Mouse (Mus musculus): Measurements from ENCODE around the gene Speg. TPM values are rescaled to one million over a fixed set of nuclear protein-coding genes. Genes with fewer than 3 reads are reported as not detected.

Gene Speg
- polyA plus RNA-seq, 1 experiment from 2014 or later = 20.8 TPM

DNA sequence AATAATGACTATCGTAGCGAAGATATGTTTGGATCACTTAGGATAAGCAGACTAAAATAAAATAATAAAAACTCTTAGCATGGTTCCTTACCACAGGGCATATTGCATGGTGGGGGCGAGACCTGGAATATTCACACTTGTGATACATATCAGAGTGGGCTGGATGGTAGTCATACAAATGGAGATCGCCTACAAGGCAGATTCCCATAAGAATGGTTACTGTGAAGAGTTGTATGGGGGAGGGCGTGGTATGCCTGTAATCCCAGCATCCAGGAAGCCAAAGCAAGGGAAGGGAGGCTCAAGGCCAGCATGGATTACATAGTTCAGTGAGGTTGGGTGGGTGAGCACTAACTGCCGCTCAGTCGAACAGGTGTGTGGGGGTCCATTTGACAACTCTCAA lies 105.6 kb downstream of the Speg start:
- ATAC-seq = no peak
- 81% methylated on average over 7 of the region's 7 CpGs for WGBS
- Histone ChIP-seq H3K27ac (ENCODE audit: low read length) (no peak overlapping the region), H3K9me3 (replicated peaks; ENCODE audit: control insufficient read depth, low read length, poor library complexity, severe bottlenecking) (no peaks in the 10 kb centered on the region), H3K4me3 (ENCODE audit: low read depth, low read length) (peak overlapping the region; percentile 74), H3K4me1 (ENCODE audit: control insufficient read depth, insufficient read depth, low read length) (peaks cover 43% of the 10 kb centered on the region), H3K4me2 (ENCODE audit: low read length) (peak overlapping the region; percentile 80), H3K36me3 (ENCODE audit: control insufficient read depth, insufficient read depth, low read length) (peaks cover 32% of the 10 kb centered on the region), H3K27me3 (ENCODE audit: control insufficient read depth, insufficient read depth, low read depth, low read length) (peaks cover 13% of the 10 kb centered on the region), H3K9ac (ENCODE audit: low read depth, low read length) (peak overlapping the region; percentile 41; the same call in 1 of the 2 replicates)

Other genes with a start within 250 kb of the Speg start
- gene Slc23a3, start 241.4 kb upstream of the Speg start, polyA plus RNA-seq (2015; fragmentation: Nextera tagmentation; extraction: Ambion mirVana) = not detected in 2 replicates
- 52.5 and 54.0 TPM in 2 replicates for gene Cnppd1, start 232.6 kb upstream of the Speg start, polyA plus RNA-seq (2015; fragmentation: Nextera tagmentation; extraction: Ambion mirVana)
- 134 and 138 TPM in 2 replicates for gene Retreg2, start 232.5 kb upstream of the Speg start, polyA plus RNA-seq (2015; fragmentation: Nextera tagmentation; extraction: Ambion mirVana)
- 38.2 and 41.8 TPM in 2 replicates for gene Zfand2b, start 206.7 kb upstream of the Speg start, polyA plus RNA-seq (2015; fragmentation: Nextera tagmentation; extraction: Ambion mirVana)
- gene Abcb6, start 194.9 kb upstream of the Speg start, polyA plus RNA-seq (2015; fragmentation: Nextera tagmentation; extraction: Ambion mirVana) = 57.1 and 57.7 TPM in 2 replicates
- 27.2 and 29.5 TPM in 2 replicates for gene Ankzf1, start 183.1 kb upstream of the Speg start, polyA plus RNA-seq (2015; fragmentation: Nextera tagmentation; extraction: Ambion mirVana)
- 59.0 and 60.8 TPM in 2 replicates for gene Atg9a, start 183.1 kb upstream of the Speg start, polyA plus RNA-seq (2015; fragmentation: Nextera tagmentation; extraction: Ambion mirVana)
- gene Glb1l, start 164.5 kb upstream of the Speg start, polyA plus RNA-seq (2015; fragmentation: Nextera tagmentation; extraction: Ambion mirVana) = 23.0 and 25.4 TPM in 2 replicates
- 147 and 154 TPM in 2 replicates for gene Stk16, start 164.5 kb upstream of the Speg start, polyA plus RNA-seq (2015; fragmentation: Nextera tagmentation; extraction: Ambion mirVana)
- 11.2 and 22.2 TPM in 2 replicates for gene Tuba4a, start 155.4 kb upstream of the Speg start, polyA plus RNA-seq (2015; fragmentation: Nextera tagmentation; extraction: Ambion mirVana)
- gene A630095N17Rik, start 143.2 kb upstream of the Speg start, polyA plus RNA-seq (2015; fragmentation: Nextera tagmentation; extraction: Ambion mirVana) = not detected in 2 replicates
- gene Dnajb2, start 138.9 kb upstream of the Speg start, polyA plus RNA-seq (2015; fragmentation: Nextera tagmentation; extraction: Ambion mirVana) = 79.4 and 84.3 TPM in 2 replicates
- 26.3 and 33.4 TPM in 2 replicates for gene Ptprn, start 110.8 kb upstream of the Speg start, polyA plus RNA-seq (2015; fragmentation: Nextera tagmentation; extraction: Ambion mirVana)
- gene Resp18, start 96.9 kb upstream of the Speg start, polyA plus RNA-seq (2015; fragmentation: Nextera tagmentation; extraction: Ambion mirVana) = 209 and 241 TPM in 2 replicates
- gene Dnpep, start 57.3 kb upstream of the Speg start, polyA plus RNA-seq (2015; fragmentation: Nextera tagmentation; extraction: Ambion mirVana) = 136 and 145 TPM in 2 replicates
- gene Des, start 15.0 kb upstream of the Speg start, polyA plus RNA-seq (2015; fragmentation: Nextera tagmentation; extraction: Ambion mirVana) = 1.2 and 1.7 TPM in 2 replicates
- gene Gmppa, start 60.6 kb downstream of the Speg start, polyA plus RNA-seq (2015; fragmentation: Nextera tagmentation; extraction: Ambion mirVana) = 79.7 and 81.3 TPM in 2 replicates
- gene Asic4, start 75.1 kb downstream of the Speg start, polyA plus RNA-seq (2015; fragmentation: Nextera tagmentation; extraction: Ambion mirVana) = 45.4 and 54.8 TPM in 2 replicates
- gene Chpf, start 104.0 kb downstream of the Speg start, polyA plus RNA-seq (2015; fragmentation: Nextera tagmentation; extraction: Ambion mirVana) = 34.8 and 37.5 TPM in 2 replicates
- 52.0 and 56.7 TPM in 2 replicates for gene Tmem198, start 104.2 kb downstream of the Speg start, polyA plus RNA-seq (2015; fragmentation: Nextera tagmentation; extraction: Ambion mirVana)
- gene Obsl1, start 131.2 kb downstream of the Speg start, polyA plus RNA-seq (2015; fragmentation: Nextera tagmentation; extraction: Ambion mirVana) = 23.1 and 24.2 TPM in 2 replicates
- 19.7 and 21.2 TPM in 2 replicates for gene Inha, start 131.8 kb downstream of the Speg start, polyA plus RNA-seq (2015; fragmentation: Nextera tagmentation; extraction: Ambion mirVana)
- gene Stk11ip, start 146.2 kb downstream of the Speg start, polyA plus RNA-seq (2015; fragmentation: Nextera tagmentation; extraction: Ambion mirVana) = 23.2 and 25.9 TPM in 2 replicates
- 78.6 and 83.0 TPM in 2 replicates for gene Slc4a3, start 171.0 kb downstream of the Speg start, polyA plus RNA-seq (2015; fragmentation: Nextera tagmentation; extraction: Ambion mirVana)